Mouse (Mus musculus) heart, postnatal 0 days (tissue): ENCODE results near the gene C87977.
"Not testable (repeated sequence)": the region's sequence is repeated elsewhere in the genome, so short reads cannot be mapped to it uniquely, and the experiment has no call there.

Experiments
- CTCF ChIP-seq: IDR thresholded peaks from 2 replicates; pipeline ENCODE4 v1.5.1; 2016; ENCODE audit warnings: antibody characterized with exemption, control low read depth, low read depth
- EP300 ChIP-seq: IDR thresholded peaks from 2 replicates; pipeline ENCODE4 v1.6.1; 2016; ENCODE audit warnings: antibody characterized with exemption, low read depth

GRCm38 (mm10) chr4:144213218-144213617 lies at the start of gene C87977:
- not testable (repeated sequence) for TF ChIP-seq CTCF, EP300
